Mouse (Mus musculus): ENCODE results near the gene Parp16. TPM values are rescaled to one million over a fixed set of nuclear protein-coding genes. Genes with fewer than 3 reads are reported as not detected.

Parp16 gene
- polyA plus RNA-seq, 1 experiment, result 4.3 TPM

GRCm38 (mm10) chr9:65248377-65248690, 53.2 kb downstream of the Parp16 start:
- H3K4me1 ChIP-seq (ENCODE audit: control insufficient read depth, insufficient read depth, low read length), result no peaks in the 10 kb centered on the region
- H3K4me3 ChIP-seq (replicated peaks; ENCODE audit: control insufficient read depth, low read depth, low read length), result no peak overlapping the region
- TF ChIP-seq CTCF (IDR thresholded peaks at IDR 0.05; ENCODE audit: control insufficient read depth, insufficient read depth, low read length), result no peak
- 73% methylated on average over 5 of the region's 5 CpGs for WGBS
- H3K27ac ChIP-seq (ENCODE audit: control insufficient read depth, insufficient read depth, low read depth, low read length, poor library complexity), result no peak overlapping the region

- H3K4me3 ChIP-seq (replicated peaks; ENCODE audit: control insufficient read depth, low read depth, low read length), result no peak overlapping the region
- no peak for TF ChIP-seq POLR2A (IDR thresholded peaks at IDR 0.05; ENCODE audit: borderline replicate concordance, control insufficient read depth, low read depth, low read length)
- no peak for TF ChIP-seq CTCF (IDR thresholded peaks at IDR 0.05; ENCODE audit: control insufficient read depth, insufficient read depth, low read length)
- H3K27ac ChIP-seq (ENCODE audit: control insufficient read depth, insufficient read depth, low read depth, low read length, poor library complexity), result no peak overlapping the region
- H3K4me1 ChIP-seq (ENCODE audit: control insufficient read depth, insufficient read depth, low read length), result no peaks in the 10 kb centered on the region
- 82% methylated on average over 3 of the region's 3 CpGs for WGBS
Observed at GRCm38 (mm10) chr9:65252026-65252425, 56.9 kb downstream of the Parp16 start.

GRCm38 (mm10) chr9:65255906-65256600, 60.9 kb downstream of the Parp16 start:
- TF ChIP-seq CTCF (IDR thresholded peaks at IDR 0.05; ENCODE audit: control insufficient read depth, insufficient read depth, low read length) (no peak), POLR2A (IDR thresholded peaks at IDR 0.05; ENCODE audit: borderline replicate concordance, control insufficient read depth, low read depth, low read length) (no peak)
- no peak overlapping the region for H3K27ac ChIP-seq (ENCODE audit: control insufficient read depth, insufficient read depth, low read depth, low read length, poor library complexity)
- no peak overlapping the region for H3K4me3 ChIP-seq (replicated peaks; ENCODE audit: control insufficient read depth, low read depth, low read length)
- no peaks in the 10 kb centered on the region for H3K4me1 ChIP-seq (ENCODE audit: control insufficient read depth, insufficient read depth, low read length)
- 80% methylated on average over 11 of the region's 11 CpGs for WGBS

GRCm38 (mm10) chr9:65257218-65257910, 62.2 kb downstream of the Parp16 start:
- Histone ChIP-seq H3K27ac (ENCODE audit: control insufficient read depth, insufficient read depth, low read depth, low read length, poor library complexity) (no peak overlapping the region), H3K4me3 (replicated peaks; ENCODE audit: control insufficient read depth, low read depth, low read length) (no peak overlapping the region), H3K4me1 (ENCODE audit: control insufficient read depth, insufficient read depth, low read length) (no peaks in the 10 kb centered on the region)
- TF ChIP-seq POLR2A (IDR thresholded peaks at IDR 0.05; ENCODE audit: borderline replicate concordance, control insufficient read depth, low read depth, low read length), result no peak
- no peak for TF ChIP-seq CTCF (IDR thresholded peaks at IDR 0.05; ENCODE audit: control insufficient read depth, insufficient read depth, low read length)
- 71% methylated on average over 9 of the region's 9 CpGs for WGBS

GRCm38 (mm10) chr9:65259366-65259765, 64.2 kb downstream of the Parp16 start:
- TF ChIP-seq CTCF (IDR thresholded peaks at IDR 0.05; ENCODE audit: control insufficient read depth, insufficient read depth, low read length) (no peak), POLR2A (IDR thresholded peaks at IDR 0.05; ENCODE audit: borderline replicate concordance, control insufficient read depth, low read depth, low read length) (no peak)
- no peak overlapping the region for H3K4me3 ChIP-seq (replicated peaks; ENCODE audit: control insufficient read depth, low read depth, low read length)
- no peak overlapping the region for H3K27ac ChIP-seq (ENCODE audit: control insufficient read depth, insufficient read depth, low read depth, low read length, poor library complexity)
- no peaks in the 10 kb centered on the region for H3K4me1 ChIP-seq (ENCODE audit: control insufficient read depth, insufficient read depth, low read length)
- 79% methylated on average over 7 of the region's 7 CpGs for WGBS

GRCm38 (mm10) chr9:65261591-65262230, 66.6 kb downstream of the Parp16 start:
- no peak overlapping the region for H3K4me3 ChIP-seq (replicated peaks; ENCODE audit: control insufficient read depth, low read depth, low read length)
- WGBS, result 80% methylated on average over 2 of the region's 2 CpGs
- no peak for TF ChIP-seq CTCF (IDR thresholded peaks at IDR 0.05; ENCODE audit: control insufficient read depth, insufficient read depth, low read length)
- TF ChIP-seq POLR2A (IDR thresholded peaks at IDR 0.05; ENCODE audit: borderline replicate concordance, control insufficient read depth, low read depth, low read length), result no peak

GRCm38 (mm10) chr9:65262641-65263120, 67.5 kb downstream of the Parp16 start:
- Histone ChIP-seq H3K4me3 (replicated peaks; ENCODE audit: control insufficient read depth, low read depth, low read length) (no peak overlapping the region), H3K4me1 (ENCODE audit: control insufficient read depth, insufficient read depth, low read length) (no peaks in the 10 kb centered on the region), H3K27ac (ENCODE audit: control insufficient read depth, insufficient read depth, low read depth, low read length, poor library complexity) (no peak overlapping the region)
- WGBS, result 80% methylated on average over 3 of the region's 3 CpGs
- TF ChIP-seq POLR2A (IDR thresholded peaks at IDR 0.05; ENCODE audit: borderline replicate concordance, control insufficient read depth, low read depth, low read length), result no peak
- no peak for TF ChIP-seq CTCF (IDR thresholded peaks at IDR 0.05; ENCODE audit: control insufficient read depth, insufficient read depth, low read length)

More at GRCm38 (mm10) chr9:65261591-65262230, 66.6 kb downstream of the Parp16 start:
- Histone ChIP-seq H3K27ac (ENCODE audit: control insufficient read depth, insufficient read depth, low read depth, low read length, poor library complexity) (no peak overlapping the region), H3K4me1 (ENCODE audit: control insufficient read depth, insufficient read depth, low read length) (no peaks in the 10 kb centered on the region)

GRCm38 (mm10) chr9:65264959-65265358, 69.8 kb downstream of the Parp16 start, which contains the start of gene Cilp:
Gene Cilp, plus strand, starts transcription at chr9:65265180.
- no peak for TF ChIP-seq CTCF (IDR thresholded peaks at IDR 0.05; ENCODE audit: control insufficient read depth, insufficient read depth, low read length)
- no peak for TF ChIP-seq POLR2A (IDR thresholded peaks at IDR 0.05; ENCODE audit: borderline replicate concordance, control insufficient read depth, low read depth, low read length)
- 72% methylated on average over 5 of the region's 5 CpGs for WGBS
- H3K27ac ChIP-seq (ENCODE audit: control insufficient read depth, insufficient read depth, low read depth, low read length, poor library complexity), result no peak within 1 kb of the TSS

More at GRCm38 (mm10) chr9:65264959-65265358, 69.8 kb downstream of the Parp16 start, which contains the start of gene Cilp:
- Histone ChIP-seq H3K4me1 (ENCODE audit: control insufficient read depth, insufficient read depth, low read length) (no peaks in the 10 kb centered on the region), H3K4me3 (replicated peaks; ENCODE audit: control insufficient read depth, low read depth, low read length) (no peak within 1 kb of the TSS)

Data from bone marrow, adult 2 months (tissue).